Mouse (Mus musculus) forebrain, embryonic 11.5 days (tissue): ENCODE data around the gene Eya3. TPM values are rescaled to one million over a fixed set of nuclear protein-coding genes. Genes with fewer than 3 reads are reported as not detected.

Source experiments
- ATAC-seq: fragments of 200-750 bp; cut with Nextera tagmentation; replicated peaks from 2 replicates; pipeline ENCODE4 v1.8.0; 2017; ENCODE audit warnings: moderate TSS enrichment; ENCODE audit not compliant: low FRiP score
- DNase-seq: peaks from one replicate; pipeline ENCODE4 v3.0.0-alpha.2; 2017; ENCODE audit warnings: low spot score
- H3K27ac ChIP-seq: fragments of 300-500 bp; sonication (generic); 2 replicates; pipeline ENCODE4 v1.5.1; 2014; ENCODE audit warnings: low read depth, low read length
- H3K27me3 ChIP-seq: fragments of 300-500 bp; sonication (generic); 2 replicates; pipeline ENCODE4 v1.6.1; 2014; ENCODE audit warnings: mild to moderate bottlenecking, low read length, mixed read lengths; ENCODE audit not compliant: control insufficient read depth, insufficient read depth
- H3K36me3 ChIP-seq: fragments of 300-500 bp; sonication (generic); 2 replicates; pipeline ENCODE4 v1.6.1; 2014; ENCODE audit warnings: mild to moderate bottlenecking, low read length, moderate library complexity, mixed read lengths; ENCODE audit not compliant: control insufficient read depth, insufficient read depth
- H3K4me1 ChIP-seq: fragments of 300-500 bp; sonication (generic); replicated peaks from 2 replicates; pipeline ENCODE4 v1.6.1; 2014; ENCODE audit warnings: low read length, mixed read lengths; ENCODE audit not compliant: control insufficient read depth, insufficient read depth
- H3K4me2 ChIP-seq: fragments of 300-500 bp; sonication (generic); 2 replicates; pipeline ENCODE4 v1.6.1; 2014; ENCODE audit warnings: low read depth, mild to moderate bottlenecking, low read length, moderate library complexity, mixed read lengths; ENCODE audit not compliant: severe bottlenecking
- H3K4me3 ChIP-seq: fragments of 300-500 bp; sonication (generic); 2 replicates; pipeline ENCODE4 v1.5.1; 2014; ENCODE audit warnings: low read depth, low read length
- H3K9ac ChIP-seq: fragments of 300-500 bp; sonication (generic); 2 replicates; pipeline ENCODE4 v1.6.1; 2014; ENCODE audit warnings: low read length
- H3K9me3 ChIP-seq: fragments of 300-500 bp; sonication (generic); 2 replicates; pipeline ENCODE4 v1.6.1; 2016; ENCODE audit warnings: low read length, mixed read lengths; ENCODE audit not compliant: control insufficient read depth
- WGBS: fragments of 180-500 bp; shearing (Covaris S2); extraction: QIAGEN DNeasy Blood & Tissue Kit; methylation state at CpG from one replicate; pipeline ENCODE4 v1.1.7; 2014; 5-methylcytosine and 5-hydroxymethylcytosine counted together
- polyA plus RNA-seq: library from polyadenylated mRNA; unstranded; fragments of >200 nt; fragmentation: Nextera tagmentation; extraction: Ambion mirVana; gene quantifications from 2 replicates; pipeline ENCODE4 v1.2.1, GENCODE M21; 2014

The Eya3 gene
- polyA plus RNA-seq, 1 experiment from 2014 or later: 31.9 TPM

GRCm38 (mm10) chr4:132605816-132606215 is 33.0 kb upstream of the Eya3 start:
- no peak for ATAC-seq
- no peaks in the 10 kb centered on the region for H3K27me3 ChIP-seq
- H3K4me3 ChIP-seq: no peak overlapping the region

GRCm38 (mm10) chr4:132608147-132608546 is 30.6 kb upstream of the Eya3 start:
- no peak overlapping the region for H3K4me3 ChIP-seq
- no peak overlapping the region for H3K4me2 ChIP-seq
- no peak for ATAC-seq
- H3K36me3 ChIP-seq: no peaks in the 10 kb centered on the region
- no peak overlapping the region for H3K9ac ChIP-seq
- H3K27ac ChIP-seq: no peak overlapping the region
- no peak for DNase-seq
- H3K9me3 ChIP-seq: no peaks in the 10 kb centered on the region
- WGBS: 52% methylated on average over 4 of the region's 4 CpGs
- no peaks in the 10 kb centered on the region for H3K27me3 ChIP-seq
- no peaks in the 10 kb centered on the region for H3K4me1 ChIP-seq

More at GRCm38 (mm10) chr4:132605816-132606215, 33.0 kb upstream of the Eya3 start:
- DNase-seq: no peak
- WGBS: 75% methylated on average over 5 of the region's 5 CpGs
- Histone ChIP-seq H3K9me3 (no peaks in the 10 kb centered on the region), H3K27ac (no peak overlapping the region), H3K9ac (no peak overlapping the region), H3K4me1 (no peaks in the 10 kb centered on the region), H3K36me3 (no peaks in the 10 kb centered on the region), H3K4me2 (no peak overlapping the region)

- no peaks in the 10 kb centered on the region for H3K27me3 ChIP-seq
- no peak overlapping the region for H3K4me3 ChIP-seq
- WGBS: 84% methylated on average over 3 of the region's 3 CpGs
- no peaks in the 10 kb centered on the region; the same call in 1 of the 2 replicates for H3K9me3 ChIP-seq
- H3K36me3 ChIP-seq: no peaks in the 10 kb centered on the region
- H3K27ac ChIP-seq: no peak overlapping the region
- no peak overlapping the region for H3K9ac ChIP-seq
- no peak overlapping the region for H3K4me2 ChIP-seq
- ATAC-seq (no peak), DNase-seq (no peak)
- H3K4me1 ChIP-seq: no peaks in the 10 kb centered on the region
Measured at GRCm38 (mm10) chr4:132610301-132610984, 28.3 kb upstream of the Eya3 start.

- Histone ChIP-seq H3K9me3 (no peaks in the 10 kb centered on the region; the same call in 1 of the 2 replicates), H3K4me1 (no peaks in the 10 kb centered on the region), H3K27ac (no peak overlapping the region), H3K9ac (no peak overlapping the region), H3K4me2 (no peak overlapping the region), H3K4me3 (no peak overlapping the region), H3K36me3 (no peaks in the 10 kb centered on the region), H3K27me3 (no peaks in the 10 kb centered on the region)
- ATAC-seq: no peak
- 87% methylated on average over 8 of the region's 8 CpGs for WGBS
- DNase-seq: no peak
Measured at GRCm38 (mm10) chr4:132611320-132611719, 27.5 kb upstream of the Eya3 start.

GRCm38 (mm10) chr4:132617873-132618272 is 20.9 kb upstream of the Eya3 start:
- no peak for DNase-seq
- no peak for ATAC-seq
- Histone ChIP-seq H3K27me3 (no peaks in the 10 kb centered on the region), H3K27ac (no peak overlapping the region), H3K4me1 (no peaks in the 10 kb centered on the region), H3K36me3 (no peaks in the 10 kb centered on the region), H3K9ac (no peak overlapping the region), H3K9me3 (no peaks in the 10 kb centered on the region; the same call in 1 of the 2 replicates), H3K4me2 (no peak overlapping the region), H3K4me3 (no peak overlapping the region)
- whole genome bisulfite sequencing: 89% methylated on average over 6 of the region's 6 CpGs

GRCm38 (mm10) chr4:132618850-132619375 is 19.9 kb upstream of the Eya3 start:
- WGBS: 88% methylated on average over 10 of the region's 10 CpGs
- DNase-seq: no peak
- no peaks in the 10 kb centered on the region for H3K4me1 ChIP-seq
- no peak overlapping the region for H3K4me3 ChIP-seq
- H3K36me3 ChIP-seq: no peaks in the 10 kb centered on the region
- no peaks in the 10 kb centered on the region for H3K27me3 ChIP-seq
- H3K9ac ChIP-seq: no peak overlapping the region
- ATAC-seq: no peak
- no peak overlapping the region for H3K27ac ChIP-seq
- H3K4me2 ChIP-seq: no peak overlapping the region
- no peaks in the 10 kb centered on the region; the same call in 1 of the 2 replicates for H3K9me3 ChIP-seq

GRCm38 (mm10) chr4:132620134-132620533 is 18.7 kb upstream of the Eya3 start:
- H3K4me2 ChIP-seq: no peak overlapping the region
- H3K36me3 ChIP-seq: no peaks in the 10 kb centered on the region
- no peaks in the 10 kb centered on the region for H3K4me1 ChIP-seq
- H3K9me3 ChIP-seq: no peaks in the 10 kb centered on the region; the same call in 1 of the 2 replicates
- 89% methylated on average over 4 of the region's 4 CpGs for WGBS
- H3K27me3 ChIP-seq: no peaks in the 10 kb centered on the region
- no peak overlapping the region for H3K27ac ChIP-seq
- no peak for DNase-seq
- ATAC-seq: no peak
- H3K4me3 ChIP-seq: no peak overlapping the region
- H3K9ac ChIP-seq: no peak overlapping the region

GRCm38 (mm10) chr4:132621287-132622068 is 17.3 kb upstream of the Eya3 start:
- Histone ChIP-seq H3K9me3 (no peaks in the 10 kb centered on the region), H3K4me1 (no peaks in the 10 kb centered on the region), H3K27me3 (no peaks in the 10 kb centered on the region), H3K4me3 (no peak overlapping the region), H3K4me2 (no peak overlapping the region), H3K27ac (no peak overlapping the region), H3K9ac (no peak overlapping the region), H3K36me3 (no peaks in the 10 kb centered on the region)
- no peak for ATAC-seq
- WGBS: 76% methylated on average over 7 of the region's 7 CpGs
- DNase-seq: peak; percentile 44
